Mouse (Mus musculus) megakaryocyte, embryonic 14.5 days (primary cell): ENCODE results near the gene Dnah9.

Experiments
- FLI1 ChIP-seq: IDR thresholded peaks from 2 replicates; pipeline ENCODE4 v1.6.1; 2012; ENCODE audit warnings: low read length, inconsistent platforms, mixed read lengths
- GATA1 ChIP-seq: IDR thresholded peaks from 3 replicates; pipeline ENCODE4 v1.6.1; 2012; ENCODE audit warnings: mixed read lengths, low read length, inconsistent platforms, borderline replicate concordance

DNA sequence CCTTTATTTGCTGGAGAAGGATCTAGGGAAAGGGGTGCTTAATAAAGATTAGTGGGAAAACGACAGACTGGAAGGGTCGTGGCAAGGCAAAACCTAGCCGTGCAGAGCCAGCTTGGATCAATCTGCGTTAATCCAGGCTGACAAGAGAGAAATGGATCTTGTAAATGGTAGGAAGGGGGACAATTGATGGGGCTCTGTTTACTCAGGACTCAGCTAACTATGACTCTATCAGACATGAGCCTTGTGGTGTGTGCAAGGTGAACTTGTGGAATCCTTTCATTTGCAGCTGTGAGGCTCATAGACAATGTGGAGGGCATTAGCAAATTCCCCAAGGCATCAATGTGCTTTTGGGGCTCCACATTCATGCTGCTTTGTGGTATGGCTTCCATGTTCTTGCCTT, 306.9 kb downstream of the Dnah9 start:
- TF ChIP-seq FLI1 (no peak), GATA1 (no peak)
